Mouse (Mus musculus) olfactory bulb, adult 2 months (tissue): ENCODE measurements around the gene Pi4ka. TPM values are rescaled to one million over a fixed set of nuclear protein-coding genes. Genes with fewer than 3 reads are reported as not detected.

Experiments
- H3K27ac ChIP-seq: fragments of 200-500 bp; 2 replicates; pipeline ENCODE4 v1.5.1; 2012; ENCODE audit warnings: low read depth, low read length; ENCODE audit not compliant: insufficient read depth
- H3K4me1 ChIP-seq: fragments of 200-500 bp; 2 replicates; pipeline ENCODE4 v1.6.1; 2012; ENCODE audit warnings: low read length; ENCODE audit not compliant: control insufficient read depth, insufficient read depth
- H3K4me3 ChIP-seq: fragments of 200-500 bp; 2 replicates; pipeline ENCODE4 v1.5.1; 2012; ENCODE audit warnings: mild to moderate bottlenecking, low read depth, low read length, moderate library complexity; ENCODE audit not compliant: insufficient read depth
- CTCF ChIP-seq: fragments of 200-500 bp; IDR thresholded peaks from 2 replicates; pipeline ENCODE4 v1.5.1; 2012; ENCODE audit warnings: low read depth, mild to moderate bottlenecking, low read length, moderate library complexity; ENCODE audit not compliant: insufficient read depth
- POLR2A ChIP-seq: fragments of 200-500 bp; IDR thresholded peaks from 2 replicates; pipeline ENCODE4 v1.6.1; 2012; ENCODE audit warnings: mild to moderate bottlenecking, low read depth, low read length, moderate library complexity; ENCODE audit not compliant: insufficient read depth
- WGBS: fragments of 180-500 bp; shearing (Covaris S2); methylation state at CpG from one replicate; pipeline ENCODE4 v1.1.7; 2018; 5-methylcytosine and 5-hydroxymethylcytosine counted together
- polyA plus RNA-seq: library from polyadenylated mRNA; stranded (reverse); fragments of >200 nt; gene quantifications from 2 replicates; pipeline ENCODE4 v1.2.4, GENCODE M21; 2012; ENCODE audit warnings: low replicate concordance; ENCODE audit not compliant: missing spikeins, insufficient read depth, insufficient read length

Gene Pi4ka
- polyA plus RNA-seq, 1 experiment, result 511 TPM

- Histone ChIP-seq H3K4me3 (no peak overlapping the region), H3K27ac (no peak overlapping the region), H3K4me1 (peaks cover 5% of the 10 kb centered on the region)
- TF ChIP-seq CTCF (no peak), POLR2A (no peak)
- 54% methylated on average over 3 of the region's 3 CpGs for WGBS
These were observed 154.6 kb downstream of the Pi4ka start for GRCm38 (mm10) chr16:17251539-17251938.

- TF ChIP-seq POLR2A, result no peak
- no peak for TF ChIP-seq CTCF
- 74% methylated on average over 6 of the region's 6 CpGs for WGBS
These were observed 157.0 kb downstream of the Pi4ka start for GRCm38 (mm10) chr16:17249135-17249534.

GRCm38 (mm10) chr16:17247727-17248126 is 158.4 kb downstream of the Pi4ka start:
- TF ChIP-seq POLR2A (no peak), CTCF (no peak)
- Histone ChIP-seq H3K4me3 (no peak overlapping the region), H3K27ac (no peak overlapping the region), H3K4me1 (no peaks in the 10 kb centered on the region)
- WGBS, result 54% methylated on average over 4 of the region's 4 CpGs

More at GRCm38 (mm10) chr16:17249135-17249534, 157.0 kb downstream of the Pi4ka start:
- H3K4me1 ChIP-seq, result peaks cover 4% of the 10 kb centered on the region
- no peak overlapping the region for H3K4me3 ChIP-seq
- H3K27ac ChIP-seq, result no peak overlapping the region

DNA sequence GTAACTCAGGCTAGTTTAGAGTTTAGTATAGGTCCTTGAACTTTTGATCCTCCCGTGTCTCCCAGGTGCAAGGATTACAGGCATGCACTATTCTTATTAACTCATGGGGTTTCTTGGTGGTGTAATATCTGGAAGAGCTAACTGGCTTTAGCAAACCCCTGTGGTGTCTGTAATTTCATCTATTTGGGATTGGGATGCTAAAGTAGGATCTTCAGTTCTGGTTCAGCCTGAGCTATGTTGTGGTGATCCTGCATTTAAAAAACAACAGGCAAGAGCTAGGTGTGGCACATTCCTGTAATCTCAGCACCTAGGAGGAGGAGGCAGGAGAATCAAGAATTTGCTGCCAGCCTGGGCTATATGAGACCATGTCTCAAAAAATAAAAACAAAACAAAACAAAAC is 161.1 kb downstream of the Pi4ka start:
- Histone ChIP-seq H3K4me1 (no peaks in the 10 kb centered on the region), H3K27ac (no peak overlapping the region), H3K4me3 (no peak overlapping the region)
- WGBS, result 85% methylated on average over 1 of the region's 1 CpGs
- TF ChIP-seq CTCF (no peak), POLR2A (no peak)

- no peak for TF ChIP-seq CTCF
- TF ChIP-seq POLR2A, result no peak
- Histone ChIP-seq H3K27ac (no peak overlapping the region), H3K4me1 (no peaks in the 10 kb centered on the region), H3K4me3 (no peak overlapping the region)
- WGBS, result 70% methylated on average over 1 of the region's 1 CpGs
These were observed 162.4 kb downstream of the Pi4ka start for GRCm38 (mm10) chr16:17243731-17244130.

DNA sequence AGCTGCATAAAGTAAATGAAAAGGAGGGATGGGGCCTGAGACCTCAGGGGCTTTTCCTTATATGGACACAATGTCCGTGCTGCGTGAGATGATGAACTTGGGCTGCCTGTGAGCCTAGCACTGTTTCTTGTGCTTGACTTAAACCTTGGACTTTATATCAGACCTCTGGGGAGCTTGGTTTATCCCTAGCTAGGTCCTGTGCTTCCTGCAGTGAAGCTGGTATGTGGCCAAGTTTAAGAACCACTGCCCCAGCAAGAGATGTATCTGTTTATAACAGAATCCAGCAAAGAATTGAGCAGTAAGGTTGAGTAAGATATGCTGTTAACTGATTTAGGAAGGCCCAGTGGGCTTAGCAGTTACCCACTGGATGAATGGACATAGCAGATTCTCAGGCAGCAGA is 166.7 kb downstream of the Pi4ka start:
- TF ChIP-seq POLR2A (no peak), CTCF (no peak)
- no peak overlapping the region for H3K27ac ChIP-seq
- peaks cover 10% of the 10 kb centered on the region; the same call in 1 of the 2 replicates for H3K4me1 ChIP-seq
- no peak overlapping the region for H3K4me3 ChIP-seq
- 90% methylated on average over 2 of the region's 2 CpGs for WGBS

DNA sequence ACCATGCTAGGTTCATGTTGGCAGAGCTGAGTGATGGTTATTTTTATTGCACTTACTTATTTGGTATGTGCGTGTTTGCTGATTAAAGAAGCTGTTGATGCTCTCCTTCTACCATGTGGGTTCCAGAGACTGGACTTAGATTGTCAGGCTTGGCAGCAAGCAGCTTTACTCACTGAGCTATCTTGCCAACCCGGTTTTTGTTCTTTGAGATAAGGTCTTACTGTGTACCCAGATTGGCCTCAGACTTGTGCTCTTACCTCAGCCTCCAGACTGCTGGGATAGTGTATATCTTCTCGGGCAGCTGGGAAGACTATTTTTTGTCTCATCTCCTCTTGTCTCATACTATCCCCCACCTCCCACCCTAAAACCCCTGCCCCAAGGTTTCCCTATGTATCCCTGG is 168.5 kb downstream of the Pi4ka start:
- TF ChIP-seq CTCF (no peak), POLR2A (no peak)
- Histone ChIP-seq H3K4me1 (peaks cover 14% of the 10 kb centered on the region; the same call in 1 of the 2 replicates), H3K27ac (no peak overlapping the region), H3K4me3 (no peak overlapping the region)
- 78% methylated on average over 3 of the region's 3 CpGs for WGBS

DNA sequence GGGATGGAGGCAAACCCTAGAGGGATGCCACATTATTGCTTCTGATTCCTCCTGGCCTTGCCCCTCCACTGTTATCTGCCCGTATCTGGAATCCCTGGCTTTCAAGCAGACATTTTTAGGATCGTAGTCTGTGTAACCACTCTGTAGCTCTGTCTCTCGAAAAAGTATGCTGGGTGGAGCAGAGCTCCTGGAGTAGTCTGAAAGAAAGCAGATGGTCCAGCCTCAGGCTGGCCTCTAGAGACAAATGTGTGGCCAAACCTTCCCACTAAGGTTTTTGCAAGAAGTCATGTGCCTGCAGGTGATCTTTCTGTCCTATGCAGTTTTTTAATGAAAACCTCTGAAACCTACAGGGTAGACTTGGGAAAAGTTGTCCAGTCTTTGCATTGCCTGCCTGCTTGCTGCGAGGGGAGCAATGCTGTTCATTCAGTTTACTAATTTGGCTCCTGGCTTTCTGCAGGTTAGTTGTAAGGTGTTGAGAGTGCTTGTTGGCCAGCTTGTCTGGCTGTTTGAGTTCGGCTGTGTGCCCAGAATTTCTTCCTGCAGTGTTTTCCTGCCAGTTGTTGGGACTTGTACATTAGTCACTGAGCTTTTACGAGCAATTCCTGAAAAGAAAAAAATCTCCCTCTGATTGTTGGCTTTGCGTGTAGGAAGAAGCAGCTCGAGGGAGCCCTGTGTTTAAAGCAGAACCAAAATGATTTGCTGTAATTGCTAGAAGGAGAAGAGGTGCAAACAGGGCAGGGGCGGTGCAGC is 171.0 kb downstream of the Pi4ka start:
- WGBS, result 11% methylated on average over 9 of the region's 9 CpGs
- peaks cover 14% of the 10 kb centered on the region; the same call in 1 of the 2 replicates for H3K4me1 ChIP-seq
- TF ChIP-seq POLR2A, result no peak
- TF ChIP-seq CTCF, result no peak
- peak overlapping the region; percentile 82 for H3K4me3 ChIP-seq
- H3K27ac ChIP-seq, result peak overlapping the region; percentile 45

DNA sequence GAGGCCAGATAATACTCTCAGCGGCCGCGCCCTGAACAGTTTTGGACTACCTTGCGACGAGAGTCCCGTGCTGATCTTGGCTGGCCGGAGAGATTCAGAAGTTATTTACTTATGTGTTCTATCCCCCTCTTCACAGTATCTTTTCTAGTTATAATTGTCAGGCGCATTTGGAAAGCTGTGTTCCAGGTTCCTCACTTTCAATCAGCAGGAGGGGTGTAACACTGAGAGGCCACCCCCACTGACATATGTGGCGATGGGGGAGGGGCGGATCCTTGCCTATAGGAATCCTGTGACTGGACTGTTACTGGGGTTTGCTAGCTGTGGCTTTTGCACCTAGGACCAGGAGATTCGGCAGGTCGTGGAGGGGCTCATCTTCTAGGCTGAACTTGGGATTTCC is 171.6 kb downstream of the Pi4ka start:
- Histone ChIP-seq H3K27ac (no peak overlapping the region), H3K4me1 (peaks cover 14% of the 10 kb centered on the region; the same call in 1 of the 2 replicates), H3K4me3 (peak overlapping the region; percentile 82)
- TF ChIP-seq CTCF, result no peak
- no peak for TF ChIP-seq POLR2A
- WGBS, result 6% methylated on average over 12 of the region's 12 CpGs
